Mouse (Mus musculus) T-helper 2 cell (primary cell): Measurements from ENCODE around the gene Olfr54.
"Not testable (repeated sequence)": the region's sequence is repeated elsewhere in the genome, so short reads cannot be mapped to it uniquely, and the experiment has no call there.

ENCODE experiments used
- in situ Hi-C: fragments of 300-600 bp; cut with MboI, MseI; formaldehyde crosslinking; loops from one replicate; pipeline ENCODE4 v1.15.1; 2025; ENCODE audit warnings: high pct_unique_total_duplicates

Olfr54 gene

DNA sequence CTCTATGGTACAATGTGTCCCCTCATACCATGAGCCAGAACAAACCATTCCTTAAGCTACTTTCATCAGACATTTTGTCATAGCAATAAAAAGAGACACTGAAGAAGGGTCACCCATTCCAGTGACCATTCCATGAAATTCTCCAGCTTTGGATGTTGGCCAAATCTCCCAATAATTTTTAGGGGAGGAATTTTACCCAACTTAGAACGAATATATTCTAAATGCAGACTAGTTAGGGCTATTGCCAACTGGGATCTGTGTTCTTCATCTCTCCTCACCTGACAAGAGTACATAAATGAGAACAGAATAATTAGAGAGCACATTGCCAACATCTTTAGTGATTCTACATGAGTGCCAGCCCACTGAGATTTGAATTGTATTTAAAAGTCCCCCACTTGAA is at the start of gene Olfr54:
Olfr54 (plus strand) TSS at position 301 of the 400 bp plus-strand sequence.
- in situ Hi-C loops: no loop called here

GRCm38 (mm10) chr11:50964886-50965285 is 49.1 kb upstream of the Olfr54 start:
- in situ Hi-C loops: no loop called here

GRCm38 (mm10) chr11:50966230-50966629 is 47.8 kb upstream of the Olfr54 start, which contains the start of gene Olfr1378:
Gene Olfr1378, plus strand, starts transcription at chr11:50966530.
- in situ Hi-C loops: no loop called here

- in situ Hi-C loops: no loop called here
These were observed 36.8 kb upstream of the Olfr54 start for GRCm38 (mm10) chr11:50977216-50977615.

- in situ Hi-C loops: no loop called here
These were observed 32.4 kb upstream of the Olfr54 start, which contains the start of gene Olfr1377 for GRCm38 (mm10) chr11:50981667-50982066. Gene Olfr1377, plus strand, starts transcription at chr11:50981967.

- in situ Hi-C loops: no loop called here
These were observed 10.7 kb upstream of the Olfr54 start, which contains the start of gene Olfr51 for GRCm38 (mm10) chr11:51003296-51003695. Gene Olfr51, plus strand, starts transcription at chr11:51003596.

DNA sequence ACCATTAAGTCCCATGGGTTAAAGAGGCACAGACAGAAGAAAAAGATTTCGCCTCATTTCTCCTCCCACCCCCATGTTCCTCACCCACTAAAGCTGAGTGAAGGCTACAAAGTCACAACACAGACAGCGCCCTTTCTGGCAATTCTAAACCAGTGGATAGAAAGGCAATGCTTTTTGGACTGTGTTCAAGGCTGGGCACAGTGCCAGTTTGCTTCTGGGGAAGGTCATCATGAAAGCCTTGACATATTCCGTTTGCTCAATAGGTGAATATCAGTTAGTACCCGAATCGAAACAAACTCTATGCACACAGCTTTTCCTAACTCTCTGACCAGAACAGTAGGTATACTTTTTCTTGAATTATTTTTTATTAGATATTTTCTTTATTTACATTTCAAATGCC is 2.2 kb upstream of the Olfr54 start:
- in situ Hi-C loops: no loop called here

- in situ Hi-C loops: no loop called here
These were observed 2.3 kb downstream of the Olfr54 start for GRCm38 (mm10) chr11:51016341-51016740.

GRCm38 (mm10) chr11:51026811-51027210 is 12.8 kb downstream of the Olfr54 start:
- in situ Hi-C loops: not testable (repeated sequence)

GRCm38 (mm10) chr11:51029381-51029780 is 15.3 kb downstream of the Olfr54 start:
- in situ Hi-C loops: not testable (repeated sequence)

DNA sequence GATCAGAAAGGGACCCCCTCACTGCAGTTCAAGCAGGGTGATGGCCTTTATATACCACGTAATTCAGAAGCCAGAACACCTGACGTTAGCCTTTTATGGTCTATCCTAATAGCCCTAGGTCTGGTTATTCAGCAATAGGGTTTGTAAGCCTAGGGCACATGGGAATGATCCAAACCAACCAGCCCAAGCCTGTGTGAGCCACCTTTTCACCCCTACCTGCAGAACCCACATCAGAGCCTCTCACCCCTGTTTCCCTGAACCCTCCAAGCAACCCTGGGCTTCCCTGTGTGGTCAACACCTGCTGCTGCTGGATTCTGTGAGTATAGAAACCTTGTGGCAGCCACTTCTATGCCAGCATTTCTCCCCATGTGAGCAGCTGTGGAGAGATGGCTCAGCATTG is 16.2 kb downstream of the Olfr54 start:
- in situ Hi-C loops: loop anchor here (5.0 kb wide), 1 partner anchor 88 kb away; the partner anchor contains the start of gene 4933414I15Rik

- in situ Hi-C loops: loop anchor here (5.0 kb wide), 1 partner anchor 91 kb away; the partner anchor contains the start of gene 4933414I15Rik
These were observed 18.8 kb downstream of the Olfr54 start for GRCm38 (mm10) chr11:51032851-51033250.

- in situ Hi-C loops: loop anchor here (5.0 kb wide), 1 partner anchor 92 kb away; the partner anchor contains the start of gene 4933414I15Rik
These were observed 20.1 kb downstream of the Olfr54 start for GRCm38 (mm10) chr11:51034141-51034540.

DNA sequence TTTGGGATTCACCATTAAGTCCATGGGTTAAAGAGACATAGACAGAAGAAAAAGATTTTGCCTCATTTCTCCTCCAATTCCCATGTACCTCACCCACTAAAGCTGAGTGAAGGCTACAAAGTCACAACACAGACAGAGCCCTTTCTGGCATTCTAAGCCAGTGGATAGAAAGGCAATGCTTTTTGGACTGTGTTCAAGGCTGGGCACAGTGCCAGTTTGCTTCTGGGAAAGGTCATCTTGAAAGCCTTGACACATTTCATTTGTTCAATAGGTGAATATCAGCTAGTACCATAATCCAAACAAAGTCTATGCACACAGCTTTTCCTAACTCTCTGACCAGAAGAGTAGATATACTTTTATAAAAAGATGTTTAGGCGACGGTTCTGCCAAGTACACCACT is 21.9 kb downstream of the Olfr54 start:
- in situ Hi-C loops: no loop called here

GRCm38 (mm10) chr11:51044776-51045175 is 30.7 kb downstream of the Olfr54 start:
- in situ Hi-C loops: not testable (repeated sequence)

- in situ Hi-C loops: not testable (repeated sequence)
These were observed 33.8 kb downstream of the Olfr54 start, which contains the start of gene Olfr1375 for GRCm38 (mm10) chr11:51047809-51048208. Gene Olfr1375, plus strand, starts transcription at chr11:51048109.

- in situ Hi-C loops: no loop called here
These were observed 37.6 kb downstream of the Olfr54 start for GRCm38 (mm10) chr11:51051678-51052077.

GRCm38 (mm10) chr11:51053230-51053629 is 39.2 kb downstream of the Olfr54 start:
- in situ Hi-C loops: no loop called here

DNA sequence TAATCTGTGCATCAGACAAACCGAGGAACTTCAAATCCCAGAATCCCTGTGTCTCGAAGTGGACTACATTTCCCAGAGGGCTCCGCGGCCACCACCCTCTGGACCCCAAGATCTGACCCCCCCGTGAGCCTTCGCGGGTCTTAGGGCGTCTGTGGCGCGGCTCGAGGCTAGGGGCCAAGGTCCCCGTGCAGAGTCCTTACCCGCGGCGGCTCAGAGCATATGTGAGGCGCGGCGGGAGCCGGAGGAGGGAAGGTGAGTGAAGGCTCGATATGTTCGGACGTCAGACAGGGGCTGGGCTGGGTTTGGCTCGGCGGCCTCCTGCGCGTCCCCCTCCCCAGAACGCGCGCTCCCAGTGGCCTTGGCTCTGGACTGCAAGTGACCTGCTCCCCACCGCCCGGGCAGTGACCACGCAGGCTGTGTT is 45.1 kb downstream of the Olfr54 start, which contains the start of gene Zfp354a:
Zfp354a (plus strand) TSS at position 107 of the 421 bp plus-strand sequence.
- in situ Hi-C loops: no loop called here

GRCm38 (mm10) chr11:51059640-51060039 is 45.6 kb downstream of the Olfr54 start:
- in situ Hi-C loops: no loop called here

- in situ Hi-C loops: no loop called here
These were observed 46.9 kb downstream of the Olfr54 start for GRCm38 (mm10) chr11:51060981-51061380.

- in situ Hi-C loops: no loop called here
These were observed 49.2 kb downstream of the Olfr54 start for GRCm38 (mm10) chr11:51063276-51063675.

DNA sequence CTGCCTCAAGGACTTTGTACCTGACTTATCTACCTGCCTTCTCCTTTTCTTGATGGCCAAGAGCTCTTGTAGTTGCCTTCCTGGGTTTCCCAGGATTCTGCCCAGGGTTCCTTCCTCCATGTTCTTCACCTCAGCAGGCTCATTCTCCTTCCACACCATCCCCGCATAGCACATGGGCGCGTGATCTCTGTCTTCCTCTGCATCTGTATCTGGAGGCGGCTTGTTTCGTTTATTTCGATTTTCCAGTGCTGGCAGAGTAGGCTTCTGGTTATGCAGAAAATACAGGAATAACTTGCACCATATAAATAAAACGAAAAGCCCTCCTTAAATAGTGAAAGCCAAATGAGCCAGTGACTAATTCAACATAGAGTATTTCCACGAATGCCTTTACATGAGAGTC is 49.8 kb downstream of the Olfr54 start:
- in situ Hi-C loops: no loop called here
